Mouse (Mus musculus): ENCODE results near the gene Fndc3a.

DNA sequence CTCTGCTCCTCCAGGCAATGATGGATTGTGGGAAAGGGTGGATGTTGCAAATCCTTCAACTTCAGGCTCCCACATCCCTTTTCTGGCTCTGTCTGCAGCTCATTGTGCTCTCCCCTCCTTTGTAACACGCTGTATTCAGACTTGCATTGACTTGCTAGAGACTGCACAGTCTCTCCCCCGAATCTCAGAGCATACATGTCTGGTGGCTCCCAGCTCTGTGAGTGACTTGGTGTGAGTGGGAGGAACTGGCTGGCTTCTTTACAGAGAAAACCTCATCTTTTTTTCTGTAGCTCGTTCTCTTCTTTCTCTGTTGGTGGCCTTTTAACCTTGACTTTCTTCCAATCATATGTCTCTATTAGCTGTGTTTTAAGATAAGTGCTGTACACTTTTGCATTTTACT lies 16.1 kb upstream of the Fndc3a start:
- TF ChIP-seq CTCF (IDR thresholded peaks at IDR 0.05; ENCODE audit: low read depth, low read length) = no peak
- no peak for TF ChIP-seq POLR2A (IDR thresholded peaks at IDR 0.05; ENCODE audit: extremely low read depth, insufficient read depth, low read length)
